Mouse (Mus musculus) thymus, postnatal 25 days (tissue): Measurements from ENCODE around the gene Tpst1.

Experiments used
- DNase-seq: peaks from one replicate; pipeline ENCODE4 v3.0.0; 2022

Tpst1 gene

DNA sequence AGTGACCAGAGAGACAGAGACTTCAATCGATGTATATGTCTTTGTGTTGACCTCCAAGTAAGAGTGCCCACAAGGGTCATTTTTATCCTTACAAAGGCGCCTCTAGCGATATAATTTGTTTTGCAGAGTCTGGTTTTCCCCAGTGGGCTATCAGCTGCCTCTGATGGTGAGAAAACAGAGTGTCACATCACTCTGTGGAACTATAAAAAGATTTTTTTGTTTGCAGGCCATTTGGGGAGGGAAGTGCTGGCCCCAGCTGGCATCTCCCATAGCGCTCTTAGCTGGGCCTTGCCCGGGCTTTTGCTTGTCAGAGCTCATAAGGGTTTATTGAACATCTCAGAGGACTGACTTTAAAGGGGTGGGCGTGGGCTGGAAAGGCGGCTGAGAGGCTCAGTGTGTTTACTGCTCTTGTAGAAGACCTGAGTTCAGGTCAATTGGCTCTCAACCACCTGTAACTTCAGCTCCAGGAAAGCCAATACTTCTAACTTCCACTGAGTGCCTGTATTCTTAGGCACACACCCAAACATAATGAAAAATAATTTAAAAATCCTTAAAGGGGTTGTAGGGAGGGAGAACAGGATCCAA lies 76.7 kb downstream of the Tpst1 start:
- DNase-seq = no peak

DNA sequence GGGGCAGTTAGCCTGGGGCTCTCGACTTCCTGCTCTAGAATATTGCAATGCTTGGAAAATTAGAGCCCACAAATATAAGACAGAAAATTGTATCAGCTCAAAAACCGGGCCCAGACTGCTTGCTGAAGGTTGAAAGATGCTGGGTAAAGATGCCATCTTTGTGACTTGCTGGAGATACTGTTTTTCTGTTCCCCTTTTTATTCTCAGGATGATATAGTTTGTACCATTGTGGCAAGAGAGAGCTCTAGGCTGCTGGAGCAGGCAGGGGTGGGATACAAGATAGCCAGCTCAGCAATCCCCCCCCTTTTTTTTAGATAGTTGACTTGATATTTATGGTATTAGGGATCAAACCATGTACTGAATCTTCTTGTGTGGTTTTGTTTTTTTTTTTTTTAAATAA lies 81.2 kb downstream of the Tpst1 start:
- DNase-seq = no peak

DNA sequence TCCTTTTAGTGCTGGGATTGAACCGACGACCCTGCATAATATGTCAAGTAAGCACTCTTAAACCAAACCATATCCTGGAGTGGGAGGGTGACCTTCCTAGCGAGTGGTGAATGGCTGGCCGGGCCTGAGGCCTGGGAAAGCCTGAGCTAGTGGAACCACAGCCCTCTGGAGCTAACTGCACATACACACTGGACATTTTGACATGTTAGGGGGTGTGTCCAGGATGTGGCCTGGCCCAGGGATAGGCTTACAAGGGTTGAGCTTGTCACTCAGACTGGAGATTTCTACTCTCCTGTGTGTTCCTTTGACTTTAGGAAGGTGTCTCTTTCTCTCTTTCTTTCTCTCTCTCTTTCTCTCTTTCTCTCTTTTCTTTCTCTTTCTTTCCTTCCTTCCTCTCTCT lies 85.4 kb downstream of the Tpst1 start:
- no peak for DNase-seq

DNA sequence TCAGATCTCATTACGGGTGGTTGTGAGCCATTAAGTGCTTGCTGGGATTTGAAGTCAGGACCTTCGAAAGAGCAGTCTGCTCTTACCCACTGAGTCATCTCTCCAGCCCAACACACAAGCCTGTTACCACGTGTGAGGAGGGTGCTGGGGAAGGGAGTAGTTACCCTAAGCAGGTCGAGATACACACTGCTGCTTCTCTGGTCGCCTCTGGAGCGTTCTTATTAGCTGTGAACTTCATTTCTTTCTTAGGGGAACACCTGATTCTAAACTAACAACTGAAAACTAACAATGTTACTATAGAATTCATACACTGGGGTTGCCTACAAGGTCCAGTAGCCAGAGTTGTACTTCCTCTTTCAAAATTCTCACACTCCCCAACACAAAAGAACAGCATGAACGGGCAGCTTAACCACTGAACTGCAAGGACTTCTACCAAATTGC lies 86.7 kb downstream of the Tpst1 start:
- DNase-seq = no peak

DNA sequence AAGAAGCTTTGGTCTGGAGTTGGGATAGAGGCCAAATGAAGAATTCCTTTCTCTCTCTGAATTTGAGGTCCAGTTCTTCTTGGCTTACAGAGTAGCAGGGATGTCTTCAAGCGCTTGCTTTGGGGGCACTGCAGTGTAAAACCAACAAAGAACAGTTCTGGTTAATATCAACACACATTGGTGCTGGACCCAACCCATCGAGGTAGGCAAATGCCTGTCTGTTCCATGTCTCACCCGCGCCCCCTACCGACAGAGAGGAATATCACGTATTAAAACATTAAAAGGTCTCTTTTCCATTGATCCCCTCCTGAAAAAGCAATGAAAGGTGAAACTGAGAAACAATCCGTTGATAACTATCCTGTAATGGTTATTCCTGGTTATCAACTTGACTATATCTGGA lies 90.5 kb downstream of the Tpst1 start:
- peak; percentile 73 for DNase-seq

DNA sequence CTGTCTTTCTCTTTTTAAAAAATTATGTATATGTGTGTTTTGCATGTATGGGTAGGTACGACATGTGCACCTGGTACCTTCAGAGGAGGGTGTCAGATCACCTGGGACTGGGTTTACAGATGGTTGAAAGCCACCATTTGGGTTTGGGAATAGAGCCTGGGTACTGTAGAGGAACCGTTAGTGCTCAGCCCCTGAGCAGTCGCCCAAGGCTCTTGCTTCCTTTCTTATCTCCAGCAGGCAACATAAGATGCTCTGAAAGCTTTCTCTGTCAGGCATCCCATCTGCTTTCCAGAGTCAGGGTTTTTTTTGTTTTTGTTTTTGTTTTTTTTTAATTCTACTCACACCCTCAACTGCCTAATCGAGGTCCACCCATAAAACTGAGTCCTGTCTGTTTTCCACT lies 92.1 kb downstream of the Tpst1 start:
- DNase-seq = no peak

DNA sequence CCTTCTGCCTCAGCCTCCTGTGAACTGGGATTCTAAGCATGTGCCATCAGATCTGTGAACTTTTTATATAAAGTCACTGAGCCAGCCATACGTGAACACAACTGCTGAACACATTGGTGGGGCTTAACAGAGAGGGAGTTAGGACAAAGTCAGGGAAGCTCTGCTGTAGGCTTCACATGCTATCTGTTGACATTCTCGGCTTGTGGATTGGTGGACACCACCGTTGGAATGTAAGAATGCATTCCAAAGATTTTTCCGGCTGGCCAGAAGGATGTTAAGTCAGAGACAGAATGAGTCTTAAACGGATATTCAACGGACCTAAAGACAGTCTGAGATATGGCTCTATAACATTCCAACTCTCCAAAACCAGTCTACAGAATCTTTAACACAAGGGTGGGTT lies 96.0 kb downstream of the Tpst1 start:
- DNase-seq = no peak

DNA sequence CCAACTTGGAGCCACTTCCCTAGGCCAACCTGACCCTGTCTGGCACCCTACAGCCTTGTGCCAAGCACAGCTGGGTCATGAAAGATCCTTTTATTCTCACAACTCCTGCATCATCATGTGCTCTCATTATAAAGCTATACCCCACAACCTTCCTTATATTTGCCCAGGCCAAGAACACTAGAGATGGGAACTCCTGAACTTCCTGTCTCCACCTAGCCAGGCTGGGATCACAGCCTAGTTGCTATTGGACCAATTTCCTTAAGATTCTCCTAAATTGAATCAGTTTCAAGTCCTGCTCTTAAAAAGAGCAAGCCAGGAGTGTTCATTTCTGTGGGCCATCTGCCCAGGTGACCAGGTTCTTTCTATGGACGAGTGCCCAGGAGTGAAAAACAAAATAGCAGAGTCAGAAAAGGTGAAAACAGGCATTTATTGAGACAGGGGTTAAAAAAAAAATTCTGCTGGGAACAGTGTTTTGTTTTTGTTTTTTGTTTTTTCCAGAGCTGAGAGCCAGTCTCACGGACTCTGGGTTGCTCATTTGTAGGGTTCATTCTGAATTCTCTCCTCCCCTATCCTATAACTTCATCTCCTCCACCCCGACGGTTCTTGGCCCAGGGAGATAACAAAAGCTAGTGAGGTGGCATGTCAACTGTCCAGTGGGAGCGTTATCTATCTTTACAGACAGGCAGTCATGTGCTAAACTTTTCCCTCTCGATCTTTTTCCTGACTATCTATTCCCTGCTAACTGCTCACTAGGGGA lies 97.7 kb downstream of the Tpst1 start:
- DNase-seq = no peak

DNA sequence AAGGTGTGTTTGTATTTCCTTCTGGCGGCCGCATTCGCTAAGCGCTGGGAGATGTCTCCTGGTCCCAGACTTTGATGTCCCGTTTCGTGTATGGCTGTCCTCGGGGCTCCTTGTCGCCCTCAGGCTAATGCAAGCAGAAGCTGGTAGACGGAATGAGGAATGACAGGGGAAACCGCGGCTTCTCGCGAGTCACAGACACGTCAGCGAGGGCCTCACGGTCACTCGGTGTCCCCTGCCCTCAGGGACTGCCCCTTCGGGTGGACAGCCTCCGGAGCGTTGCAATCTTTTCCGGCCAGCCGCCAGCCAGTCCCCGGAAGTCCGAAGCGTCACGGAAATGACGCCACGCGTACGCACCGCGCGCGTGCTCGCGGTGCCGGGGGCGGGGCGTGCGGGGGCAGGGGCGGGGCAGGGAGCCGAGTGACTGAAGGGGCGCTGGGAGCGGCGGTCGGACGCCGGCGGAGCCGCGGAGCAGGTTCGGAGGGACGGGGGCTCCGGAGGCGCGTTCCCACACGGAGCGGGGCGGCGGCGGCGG lies 98.4 kb downstream of the Tpst1 start, which contains the start of gene Rabgef1:
Rabgef1 (plus strand) TSS at position 376 of the 532 bp plus-strand sequence.
- peak; percentile 90 for DNase-seq

DNA sequence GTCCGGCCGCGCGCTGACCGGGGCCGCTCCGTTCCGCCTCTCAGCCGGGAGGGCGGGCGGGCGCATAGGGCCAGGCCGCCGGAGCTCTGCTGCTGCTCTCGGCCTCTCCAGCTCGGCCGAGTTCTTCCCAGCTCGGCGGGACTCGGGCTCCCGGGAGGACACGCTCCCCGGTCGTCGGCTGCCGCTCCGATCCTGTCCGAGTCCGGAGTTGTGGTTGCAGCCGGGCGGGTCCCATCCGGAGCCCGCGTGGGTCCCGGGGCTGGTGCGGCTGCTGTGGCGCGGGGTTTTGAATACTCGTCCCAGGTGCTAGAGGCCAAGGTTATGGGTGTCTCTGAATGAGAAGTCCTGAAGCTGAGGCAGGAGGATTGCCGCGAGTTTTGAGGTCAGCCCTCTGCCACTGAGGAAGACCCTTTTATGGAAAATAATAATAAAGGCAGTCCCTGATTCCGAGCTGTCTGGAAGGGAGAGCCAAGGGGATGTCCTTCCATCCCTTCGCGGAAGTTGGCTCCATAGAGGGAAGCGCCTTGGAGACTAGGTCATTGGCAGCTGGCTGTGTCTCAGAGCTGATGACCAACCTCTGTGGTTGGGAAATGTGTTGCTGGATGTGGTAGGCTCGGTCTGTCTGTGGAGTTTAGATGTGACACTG lies 99.0 kb downstream of the Tpst1 start:
- DNase-seq = no peak

DNA sequence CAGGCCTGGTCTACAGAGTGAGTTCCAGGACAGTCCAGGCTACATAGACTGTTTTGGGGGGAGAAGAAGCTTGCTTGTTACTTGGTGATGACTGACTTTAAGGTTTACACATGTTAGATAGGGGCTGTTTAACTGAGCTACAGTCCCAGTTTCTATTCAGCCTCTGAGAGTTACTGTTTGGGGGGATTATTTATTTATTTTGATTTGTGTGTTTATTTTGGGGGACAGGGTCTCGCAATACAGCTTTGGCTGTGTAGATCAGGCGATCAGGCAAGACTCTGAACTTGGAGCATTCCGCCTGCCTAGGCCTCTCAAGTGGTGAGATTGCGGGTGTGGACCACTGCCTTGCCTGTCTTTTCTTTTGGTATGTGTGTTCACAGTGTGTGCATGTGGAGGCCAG lies 99.9 kb downstream of the Tpst1 start:
- no peak for DNase-seq

DNA sequence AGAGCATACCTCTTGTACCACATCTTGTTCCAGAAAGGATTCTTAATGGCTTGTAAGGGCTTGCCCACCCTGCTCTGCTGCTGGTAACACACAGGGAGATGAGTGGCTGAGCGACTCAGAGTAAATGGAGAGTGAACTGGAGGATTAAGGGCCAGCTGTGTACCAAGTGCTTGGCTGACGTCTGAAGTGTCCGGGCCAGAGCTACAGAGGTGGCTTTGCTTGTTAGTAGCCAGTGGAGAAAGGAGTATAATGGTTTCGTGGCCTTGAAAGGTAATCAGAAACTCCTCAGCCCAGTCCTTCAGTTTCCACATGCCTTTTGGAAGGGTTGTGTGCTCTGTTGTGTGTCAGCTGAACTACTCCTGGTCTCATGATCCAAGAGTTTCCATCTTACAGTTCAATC lies 104.7 kb downstream of the Tpst1 start:
- no peak for DNase-seq

DNA sequence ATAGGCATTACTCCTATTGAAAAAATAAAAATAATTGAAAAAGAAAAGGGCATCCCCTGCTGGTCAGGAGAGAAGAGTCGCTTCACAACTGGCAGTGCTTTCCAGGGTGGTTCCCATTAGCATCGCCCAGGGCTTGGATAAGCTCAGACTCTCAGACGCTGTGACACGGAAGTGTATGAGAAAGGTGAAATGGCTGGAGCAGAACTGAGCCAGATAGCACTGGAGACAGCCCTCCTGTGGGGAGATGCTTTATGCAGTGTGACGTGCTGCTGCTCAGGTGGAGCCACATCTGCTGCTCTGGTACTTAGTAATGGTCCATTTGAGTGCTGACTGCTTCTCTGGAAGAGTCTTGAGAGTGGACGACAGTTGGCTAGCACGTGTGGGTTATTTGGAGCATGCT lies 107.2 kb downstream of the Tpst1 start:
- DNase-seq = no peak

DNA sequence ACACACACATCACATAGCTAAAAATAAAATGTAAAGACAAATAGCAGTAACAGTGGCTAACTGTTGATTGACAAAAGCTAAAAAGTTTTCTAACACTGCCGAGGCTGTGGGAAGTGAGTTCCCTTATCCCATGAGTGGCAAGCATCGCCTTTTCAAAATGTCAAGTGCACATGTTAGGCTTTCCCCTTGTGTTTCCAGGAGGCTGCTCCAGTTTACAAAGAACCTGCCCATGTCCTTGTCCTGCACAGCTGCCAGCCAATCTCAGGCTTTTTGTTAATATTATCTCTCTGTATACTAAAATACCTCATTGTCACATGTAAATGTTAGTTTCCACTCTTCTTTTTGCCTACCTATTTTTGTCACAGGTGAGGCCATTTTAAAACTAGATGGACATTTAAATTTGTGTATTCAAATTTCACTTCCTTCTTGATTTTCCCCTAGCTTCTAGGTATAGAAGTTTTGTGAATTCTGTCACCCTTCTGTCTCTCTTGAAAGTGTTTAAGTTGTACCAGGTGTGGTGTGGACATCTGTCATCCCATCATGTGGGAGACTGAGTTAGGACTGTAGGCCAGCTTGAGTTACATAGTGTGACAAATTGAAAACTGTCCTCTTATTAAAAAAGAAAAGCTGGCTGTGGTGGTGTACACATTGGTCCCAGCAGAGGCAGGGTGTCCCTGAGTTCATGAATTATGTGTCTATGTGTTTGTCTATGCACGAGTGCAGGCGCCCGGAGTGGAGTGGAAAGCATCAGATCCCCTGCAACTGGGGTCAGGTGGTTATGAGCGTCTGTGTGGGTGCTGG lies 108.8 kb downstream of the Tpst1 start:
- DNase-seq = no peak

DNA sequence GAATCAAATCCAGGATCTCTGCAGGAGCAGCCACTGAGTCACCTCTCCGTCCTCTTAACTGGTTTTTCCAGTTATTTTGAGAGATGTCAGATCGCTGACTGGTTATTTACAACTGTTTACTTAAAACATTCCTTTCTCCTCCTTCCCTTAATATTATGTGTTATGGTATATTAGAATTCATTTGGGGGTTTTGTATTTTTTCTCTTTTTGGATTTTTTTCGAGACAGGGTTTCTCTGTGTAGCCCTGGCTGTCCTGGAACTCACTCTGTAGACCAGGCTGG lies 109.4 kb downstream of the Tpst1 start:
- no peak for DNase-seq

DNA sequence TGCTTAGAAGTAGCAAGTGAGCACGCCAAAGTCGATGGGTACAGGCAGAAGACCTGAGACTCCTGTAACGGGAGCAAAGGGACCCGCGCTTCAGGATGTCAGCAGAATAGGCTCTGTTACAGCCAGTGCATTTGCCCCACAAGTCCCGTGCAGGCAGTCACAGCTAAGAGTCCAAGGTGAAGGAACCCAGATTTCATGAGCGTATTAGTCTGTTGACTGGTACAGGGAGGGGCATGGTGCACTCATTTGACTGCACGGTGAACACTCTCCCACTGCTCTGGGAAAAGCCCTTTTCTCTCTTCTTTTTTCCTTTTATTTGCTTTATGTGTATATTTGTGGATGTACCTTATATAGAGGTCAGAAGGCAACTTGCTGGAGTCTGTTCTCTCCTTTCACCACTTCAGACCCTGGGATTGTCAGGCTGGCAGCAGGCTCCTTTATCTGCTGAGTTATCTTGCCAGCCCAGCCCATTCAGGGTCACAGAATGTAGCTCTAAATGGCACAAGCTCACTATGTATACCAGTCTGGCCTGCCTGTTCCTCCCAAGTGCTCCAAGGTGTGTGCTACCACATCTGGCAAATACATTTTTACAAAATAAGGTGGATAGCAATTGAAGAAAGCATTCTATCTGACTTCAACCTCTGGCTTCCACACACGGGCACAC lies 111.2 kb downstream of the Tpst1 start:
- DNase-seq = no peak

DNA sequence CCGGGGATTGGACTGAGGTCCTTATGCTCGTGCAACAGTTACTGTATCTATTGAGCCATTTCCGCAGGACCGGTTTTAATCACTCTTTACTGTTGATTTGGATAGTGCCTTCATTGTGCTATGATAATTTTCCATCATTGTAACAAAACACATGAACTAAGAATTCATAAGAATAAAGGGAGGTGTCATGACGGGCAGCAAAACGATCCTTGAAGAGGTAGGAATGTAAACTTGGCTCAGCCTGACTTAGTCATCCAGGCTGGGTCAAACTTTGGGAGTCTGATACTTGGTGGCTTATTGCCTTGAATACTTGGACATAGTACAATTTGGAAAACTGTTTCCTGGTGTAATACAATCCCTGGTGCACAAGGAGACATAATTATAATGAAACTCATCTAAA lies 112.2 kb downstream of the Tpst1 start:
- no peak for DNase-seq
